Mouse (Mus musculus): ENCODE measurements around the gene Gm20388.

DNA sequence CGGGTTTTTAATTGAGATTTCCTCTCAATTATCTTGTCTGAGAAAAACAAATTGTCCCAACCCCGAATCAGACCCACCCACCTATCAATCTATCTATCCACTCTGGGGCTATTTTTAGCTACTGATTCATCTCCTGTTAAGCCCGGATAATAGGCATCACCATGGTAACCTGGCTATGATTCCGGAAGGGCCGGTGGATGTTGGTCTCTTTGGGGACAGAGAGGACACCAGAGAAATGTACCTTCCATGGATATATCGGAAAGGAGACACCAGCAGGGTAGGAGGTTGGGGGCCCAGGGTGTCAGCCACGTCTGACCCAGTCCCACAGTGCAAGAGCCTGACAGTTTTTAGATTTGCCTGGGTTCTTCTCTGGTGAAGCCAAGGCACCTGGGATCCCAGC lies 3224.8 kb downstream of the Gm20388 start:
- TF ChIP-seq ZC3H11A (IDR thresholded peaks at IDR 0.05; ENCODE audit: borderline replicate concordance, low read depth, low read length): no peak
- no peak for TF ChIP-seq ZNF384 (IDR thresholded peaks at IDR 0.05; ENCODE audit: low read depth, low read length)
